Mouse (Mus musculus) ES-E14 (cell line): ENCODE data around the gene Iqsec1. TPM values are rescaled to one million over a fixed set of nuclear protein-coding genes. Genes with fewer than 3 reads are reported as not detected.

Source experiments
- DNase-seq: peaks from one replicate; pipeline ENCODE4 v3.0.0-alpha.2; 2013; ENCODE audit warnings: low read depth, low spot score
- H3K27ac ChIP-seq: 2 replicates; pipeline ENCODE4 v1.5.1; 2012; ENCODE audit warnings: low read depth, mild to moderate bottlenecking, low read length, moderate library complexity, mixed read lengths; ENCODE audit not compliant: poor library complexity, insufficient read depth, severe bottlenecking
- H3K36me3 ChIP-seq: 2 replicates; pipeline ENCODE4 v1.6.1; 2012; ENCODE audit warnings: mild to moderate bottlenecking, low read length, moderate library complexity, mixed read lengths; ENCODE audit not compliant: control insufficient read depth, poor library complexity, insufficient read depth, severe bottlenecking
- H3K4me1 ChIP-seq, 2 experiments: fragments of 150-350 bp in 1 of 2; sonication (generic) in 1 of 2; 2 replicates each; pipeline ENCODE4 v1.6.1; 2012; ENCODE audit warnings: low read length in 2 of 2, mild to moderate bottlenecking in 1 of 2, mixed read lengths in 1 of 2; ENCODE audit not compliant: control insufficient read depth in 2 of 2, insufficient read depth in 2 of 2, poor library complexity in 1 of 2
- H3K4me3 ChIP-seq, 2 experiments: fragments of 150-350 bp in 1 of 2; sonication (generic) in 1 of 2; 2 replicates each; pipeline ENCODE4 v1.5.1; 2012; ENCODE audit warnings: low read length in 2 of 2, low read depth in 1 of 2, mild to moderate bottlenecking in 1 of 2, mixed read lengths in 1 of 2; ENCODE audit not compliant: insufficient read depth in 1 of 2, poor library complexity in 1 of 2, severe bottlenecking in 1 of 2
- H3K9ac ChIP-seq: 2 replicates; pipeline ENCODE4 v1.6.1; 2012; ENCODE audit warnings: low read depth, mild to moderate bottlenecking, low read length, mixed read lengths; ENCODE audit not compliant: poor library complexity, insufficient read depth, severe bottlenecking
- H3K9me3 ChIP-seq: fragments of 150-350 bp; sonication (generic); 2 replicates; pipeline ENCODE4 v1.6.1; 2012; ENCODE audit warnings: low read depth, mild to moderate bottlenecking, low read length; ENCODE audit not compliant: control insufficient read depth, insufficient read depth
- CHD2 ChIP-seq: IDR thresholded peaks from 2 replicates; pipeline ENCODE4 v1.6.1; 2014; ENCODE audit warnings: mild to moderate bottlenecking, low read depth, low read length, inconsistent platforms
- HCFC1 ChIP-seq: IDR thresholded peaks from 2 replicates; pipeline ENCODE4 v1.6.1; 2012; ENCODE audit warnings: low read length, inconsistent platforms, borderline replicate concordance; ENCODE audit not compliant: insufficient read depth
- MAFK ChIP-seq: IDR thresholded peaks from 2 replicates; pipeline ENCODE4 v1.6.1; 2014; ENCODE audit warnings: mild to moderate bottlenecking, low read depth, low read length, inconsistent platforms; ENCODE audit not compliant: insufficient read depth
- ZC3H11A ChIP-seq: IDR thresholded peaks from 2 replicates; pipeline ENCODE4 v1.6.1; 2012; ENCODE audit warnings: low read depth, mild to moderate bottlenecking, inconsistent platforms, low read length, borderline replicate concordance
- ZNF384 ChIP-seq: IDR thresholded peaks from 2 replicates; pipeline ENCODE4 v1.6.1; 2012; ENCODE audit warnings: low read depth, low read length, inconsistent platforms
- in situ Hi-C, 2 experiments: fragments of 600-800 bp; cut with MboI; formaldehyde crosslinking; loops; one replicate each; pipeline ENCODE4 v1.15.1; 2025; ENCODE audit warnings: low sequenced_read_pairs in 2 of 2, inconsistent platforms in 1 of 2; ENCODE audit not compliant: unreplicated experiment in 2 of 2
- total RNA-seq: library from RNA; depleted of rRNA; stranded (reverse); fragments of 300-350 nt; gene quantifications from 2 replicates; pipeline ENCODE4 v1.2.3, GENCODE M21; 2012

Gene Iqsec1
- total RNA-seq, 1 experiment = 18.8 TPM

GRCm38 (mm10) chr6:90749414-90749937 lies 239.0 kb downstream of the Iqsec1 start:
- no peak overlapping the region for H3K27ac ChIP-seq
- no peak for DNase-seq
- no peaks in the 10 kb centered on the region for H3K36me3 ChIP-seq
- H3K4me1 ChIP-seq = peaks cover 0 to 2% of the 10 kb centered on the region in 2 experiments; a peak in 1 of 4 replicates
- in situ Hi-C loops = no loop called here
- no peaks in the 10 kb centered on the region for H3K9me3 ChIP-seq
- no peak overlapping the region for H3K9ac ChIP-seq
- TF ChIP-seq HCFC1 (no peak), MAFK (no peak), ZNF384 (no peak), ZC3H11A (no peak), CHD2 (no peak)
- no peak overlapping the region for H3K4me3 ChIP-seq

DNA sequence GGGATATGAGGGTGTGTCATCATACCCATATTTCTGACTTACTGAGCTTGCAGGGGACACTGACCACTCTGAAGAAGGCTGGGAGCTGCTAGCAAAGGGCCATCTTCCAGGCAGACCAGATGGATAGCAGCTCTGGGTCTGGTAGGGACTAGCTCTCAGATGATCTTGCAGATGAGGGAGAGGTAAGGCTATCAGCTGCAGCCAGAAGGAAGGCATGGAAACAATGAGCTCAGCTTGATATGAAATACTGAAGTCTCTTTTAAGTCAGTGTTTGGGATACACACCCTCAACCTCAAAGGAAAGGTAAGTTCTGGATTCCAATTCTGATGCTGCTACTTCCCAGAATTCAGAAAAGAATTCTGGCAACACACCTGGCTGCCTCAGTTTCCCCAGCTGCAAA lies 239.5 kb downstream of the Iqsec1 start:
- Histone ChIP-seq H3K36me3 (no peaks in the 10 kb centered on the region), H3K9ac (no peak overlapping the region), H3K27ac (no peak overlapping the region), H3K4me1 (peaks cover 0 to 2% of the 10 kb centered on the region in 2 experiments; a peak in 1 of 4 replicates), H3K9me3 (no peaks in the 10 kb centered on the region), H3K4me3 (no peak overlapping the region)
- no peak for DNase-seq
- TF ChIP-seq HCFC1 (no peak), MAFK (no peak), CHD2 (no peak), ZC3H11A (no peak), ZNF384 (no peak)
- in situ Hi-C loops = no loop called here

DNA sequence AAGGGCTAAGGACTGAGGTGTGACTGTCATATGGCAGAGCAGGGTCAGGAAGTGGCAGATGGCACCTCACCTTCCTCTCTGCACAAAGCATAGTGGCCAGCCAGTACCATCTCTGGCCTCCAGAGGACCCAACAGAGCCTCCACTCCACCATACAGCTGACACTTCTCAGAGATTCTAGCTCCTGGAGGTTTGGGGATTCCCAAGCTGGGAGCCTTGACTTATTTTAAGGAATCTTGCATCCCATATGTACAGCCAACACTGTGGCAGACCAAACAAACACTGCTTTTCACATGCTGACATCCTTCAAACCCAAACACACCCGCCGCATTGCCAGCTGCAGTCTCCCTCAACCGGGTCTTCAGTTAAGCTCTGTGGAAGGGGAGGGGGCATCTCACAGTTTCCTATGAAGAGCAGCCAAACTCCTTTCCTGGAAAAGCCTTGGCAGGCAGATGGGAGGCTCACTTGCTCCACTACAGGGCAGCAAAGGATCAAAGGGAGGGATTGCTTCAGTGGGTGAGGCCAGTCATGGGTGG lies 242.1 kb downstream of the Iqsec1 start:
- Histone ChIP-seq H3K9me3 (no peaks in the 10 kb centered on the region), H3K4me1 (no peaks in the 10 kb centered on the region), H3K27ac (no peak overlapping the region), H3K4me3 (no peak overlapping the region), H3K36me3 (no peaks in the 10 kb centered on the region), H3K9ac (no peak overlapping the region)
- in situ Hi-C loops = no loop called here
- DNase-seq = no peak
- TF ChIP-seq CHD2 = no peak
- no peak for TF ChIP-seq ZNF384
- TF ChIP-seq ZC3H11A = no peak
- TF ChIP-seq HCFC1 = no peak
- TF ChIP-seq MAFK = no peak

DNA sequence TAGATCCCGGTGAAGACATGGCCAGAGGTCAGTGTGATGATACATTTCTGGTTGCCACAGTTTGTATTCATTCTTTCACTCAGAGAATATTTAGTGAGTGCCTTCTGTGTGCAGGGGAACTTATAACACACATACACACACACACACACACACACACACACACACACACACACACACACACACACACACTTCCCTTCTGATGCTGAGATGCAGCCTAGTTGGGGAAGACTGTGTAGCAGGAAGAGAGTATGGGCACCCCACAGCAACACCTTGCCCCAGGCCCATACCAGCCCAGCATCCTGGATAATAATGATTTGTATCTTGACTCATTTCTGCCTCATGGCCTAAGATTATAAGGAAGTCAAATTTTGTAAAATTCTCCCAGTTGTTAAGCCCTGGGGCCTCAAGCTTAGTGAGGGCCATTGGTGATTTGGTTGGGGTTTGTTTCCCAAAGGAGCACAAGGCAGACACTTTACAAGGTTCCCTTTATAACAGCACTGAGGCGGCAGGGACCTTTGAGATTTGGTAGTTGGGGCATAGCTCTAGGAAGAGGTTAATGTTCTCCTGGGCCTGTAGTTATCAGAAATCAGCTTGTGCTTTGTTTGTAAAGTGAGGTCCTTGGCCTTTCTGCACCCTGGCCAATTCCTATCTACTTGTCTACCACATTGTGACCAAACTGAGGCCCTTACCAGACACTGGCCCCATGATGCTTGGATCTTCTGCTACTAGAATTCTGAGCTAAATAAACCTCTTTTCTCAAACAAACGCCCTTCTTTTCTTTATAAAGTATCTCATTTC lies 242.9 kb downstream of the Iqsec1 start:
- Histone ChIP-seq H3K4me3 (no peak overlapping the region), H3K36me3 (no peaks in the 10 kb centered on the region), H3K4me1 (no peaks in the 10 kb centered on the region), H3K9me3 (no peaks in the 10 kb centered on the region), H3K27ac (no peak overlapping the region), H3K9ac (no peak overlapping the region)
- TF ChIP-seq ZNF384 = no peak
- TF ChIP-seq HCFC1 = no peak
- no peak for TF ChIP-seq MAFK
- no peak for TF ChIP-seq CHD2
- TF ChIP-seq ZC3H11A = no peak
- DNase-seq = no peak
- in situ Hi-C loops = no loop called here
